Mouse (Mus musculus) liver, embryonic 11.5 days (tissue): ENCODE data around the gene Crip3. TPM values are rescaled to one million over a fixed set of nuclear protein-coding genes. Genes with fewer than 3 reads are reported as not detected.

ENCODE experiments used
- ATAC-seq: fragments of 200-750 bp; cut with Nextera tagmentation; replicated peaks from 2 replicates; pipeline ENCODE4 v1.8.0; 2017; ENCODE audit warnings: moderate number of reproducible peaks, mild to moderate bottlenecking, moderate TSS enrichment, moderate library complexity; ENCODE audit not compliant: low FRiP score
- DNase-seq: peaks from one replicate; pipeline ENCODE4 v3.0.0-alpha.2; 2017; ENCODE audit warnings: low spot score
- H3K27ac ChIP-seq: fragments of 300-500 bp; sonication (generic); 2 replicates; pipeline ENCODE4 v1.5.1; 2014; ENCODE audit warnings: mild to moderate bottlenecking, low read depth, low read length, control low read depth
- H3K27me3 ChIP-seq: fragments of 300-500 bp; sonication (generic); replicated peaks from 2 replicates; pipeline ENCODE4 v1.6.1; 2014; ENCODE audit warnings: low read length, mixed read lengths; ENCODE audit not compliant: control insufficient read depth, insufficient read depth
- H3K36me3 ChIP-seq: fragments of 300-500 bp; sonication (generic); 2 replicates; pipeline ENCODE4 v1.6.1; 2014; ENCODE audit warnings: mild to moderate bottlenecking, low read length, moderate library complexity, mixed read lengths; ENCODE audit not compliant: control insufficient read depth, insufficient read depth
- H3K4me1 ChIP-seq: fragments of 300-500 bp; sonication (generic); replicated peaks from 2 replicates; pipeline ENCODE4 v1.6.1; 2014; ENCODE audit warnings: low read length, mixed read lengths; ENCODE audit not compliant: control insufficient read depth, insufficient read depth
- H3K4me2 ChIP-seq: fragments of 300-500 bp; sonication (generic); 2 replicates; pipeline ENCODE4 v1.6.1; 2014; ENCODE audit warnings: mild to moderate bottlenecking, control low read depth, moderate library complexity
- H3K4me3 ChIP-seq: fragments of 300-500 bp; sonication (generic); 2 replicates; pipeline ENCODE4 v1.5.1; 2014; ENCODE audit warnings: low read depth, low read length, control low read depth
- H3K9ac ChIP-seq: fragments of 300-500 bp; sonication (generic); 2 replicates; pipeline ENCODE4 v1.6.1; 2014; ENCODE audit warnings: low read depth, low read length, control low read depth
- H3K9me3 ChIP-seq: fragments of 300-500 bp; sonication (generic); 2 replicates; pipeline ENCODE4 v1.6.1; 2016; ENCODE audit warnings: low read length, inconsistent platforms, mixed read lengths; ENCODE audit not compliant: control insufficient read depth
- WGBS: fragments of 180-500 bp; shearing (Covaris S2); extraction: QIAGEN DNeasy Blood & Tissue Kit; methylation state at CpG from one replicate; pipeline ENCODE4 v1.1.7; 2014; 5-methylcytosine and 5-hydroxymethylcytosine counted together
- polyA plus RNA-seq: library from polyadenylated mRNA; unstranded; fragments of >200 nt; fragmentation: Nextera tagmentation; extraction: Ambion mirVana; gene quantifications from 2 replicates; pipeline ENCODE4 v1.2.1, GENCODE M21; 2014

The Crip3 gene
- polyA plus RNA-seq, 1 experiment from 2014 or later: 0.38 TPM

GRCm38 (mm10) chr17:46419717-46420116 lies 9.0 kb upstream of the Crip3 start:
- ATAC-seq (no peak), DNase-seq (no peak)
- Histone ChIP-seq H3K4me1 (no peaks in the 10 kb centered on the region), H3K4me3 (no peak overlapping the region), H3K27me3 (no peaks in the 10 kb centered on the region), H3K4me2 (no peak overlapping the region), H3K9ac (no peak overlapping the region), H3K27ac (no peak overlapping the region), H3K9me3 (no peaks in the 10 kb centered on the region), H3K36me3 (no peaks in the 10 kb centered on the region)

- DNase-seq (no peak), ATAC-seq (no peak)
- Histone ChIP-seq H3K27ac (no peak overlapping the region), H3K27me3 (peaks cover 10% of the 10 kb centered on the region), H3K36me3 (no peaks in the 10 kb centered on the region), H3K9ac (no peak overlapping the region), H3K4me1 (no peaks in the 10 kb centered on the region; the same call in 1 of the 2 replicates), H3K4me2 (no peak overlapping the region), H3K9me3 (no peaks in the 10 kb centered on the region), H3K4me3 (no peak overlapping the region)
These were observed 2.2 kb upstream of the Crip3 start for GRCm38 (mm10) chr17:46426496-46426895.

GRCm38 (mm10) chr17:46433627-46434026 lies 4.9 kb downstream of the Crip3 start:
- H3K27me3 ChIP-seq: peaks cover 33% of the 10 kb centered on the region
- H3K4me1 ChIP-seq: no peaks in the 10 kb centered on the region; the same call in 1 of the 2 replicates
- WGBS: 7% methylated on average over 17 of the region's 17 CpGs
- no peak overlapping the region for H3K4me3 ChIP-seq
- H3K4me2 ChIP-seq: peak overlapping the region; percentile 51
- H3K36me3 ChIP-seq: no peaks in the 10 kb centered on the region
- ATAC-seq (peak; percentile 61; the same call in 1 of the 2 replicates), DNase-seq (no peak)
- H3K9me3 ChIP-seq: no peaks in the 10 kb centered on the region
- no peak overlapping the region for H3K9ac ChIP-seq
- H3K27ac ChIP-seq: no peak overlapping the region

- Histone ChIP-seq H3K36me3 (no peaks in the 10 kb centered on the region), H3K4me3 (no peak overlapping the region), H3K9ac (no peak overlapping the region), H3K27me3 (peaks cover 31% of the 10 kb centered on the region), H3K27ac (no peak overlapping the region), H3K9me3 (no peaks in the 10 kb centered on the region), H3K4me2 (no peak overlapping the region), H3K4me1 (no peaks in the 10 kb centered on the region)
- 28% methylated on average over 23 of the region's 23 CpGs for WGBS
- no peak for DNase-seq
- no peak for ATAC-seq
These were observed 8.1 kb downstream of the Crip3 start for GRCm38 (mm10) chr17:46436672-46437366.

- no peak within 1 kb of the TSS for H3K9ac ChIP-seq
- ATAC-seq: no peak
- H3K4me2 ChIP-seq: no peak within 1 kb of the TSS
- no peak for DNase-seq
- H3K27ac ChIP-seq: no peak within 1 kb of the TSS
- no peaks in the 10 kb centered on the region for H3K9me3 ChIP-seq
- H3K27me3 ChIP-seq: peaks cover 43% of the 10 kb centered on the region
- peaks cover 5% of the 10 kb centered on the region; the same call in 1 of the 2 replicates for H3K4me1 ChIP-seq
- no peaks in the 10 kb centered on the region for H3K36me3 ChIP-seq
- 83% methylated on average over 4 of the region's 4 CpGs for WGBS
- no peak within 1 kb of the TSS for H3K4me3 ChIP-seq
These were observed 9.7 kb downstream of the Crip3 start, which contains the start of gene Slc22a7 for GRCm38 (mm10) chr17:46438298-46438873. TSS of gene Slc22a7 (minus strand) at chr17:46438457.

GRCm38 (mm10) chr17:46439176-46439575 lies 10.4 kb downstream of the Crip3 start:
- H3K4me3 ChIP-seq: no peak overlapping the region
- no peaks in the 10 kb centered on the region for H3K36me3 ChIP-seq
- H3K9me3 ChIP-seq: no peaks in the 10 kb centered on the region
- H3K4me1 ChIP-seq: peaks cover 5% of the 10 kb centered on the region; the same call in 1 of the 2 replicates
- WGBS: 89% methylated on average over 10 of the region's 10 CpGs
- ATAC-seq (no peak), DNase-seq (no peak)
- H3K4me2 ChIP-seq: no peak overlapping the region
- H3K27me3 ChIP-seq: peaks cover 48% of the 10 kb centered on the region
- H3K27ac ChIP-seq: no peak overlapping the region
- no peak overlapping the region for H3K9ac ChIP-seq

- 6% methylated on average over 48 of the region's 50 CpGs for WGBS
- H3K4me3 ChIP-seq: peak overlapping the region; percentile 30
- DNase-seq: no peak
These were observed 16.3 kb downstream of the Crip3 start for GRCm38 (mm10) chr17:46444839-46445579.

GRCm38 (mm10) chr17:46446264-46446663 lies 17.5 kb downstream of the Crip3 start:
- ATAC-seq (no peak), DNase-seq (no peak)
- Histone ChIP-seq H3K9me3 (no peaks in the 10 kb centered on the region), H3K27ac (no peak overlapping the region), H3K4me2 (no peak overlapping the region), H3K4me1 (peaks cover 5% of the 10 kb centered on the region; the same call in 1 of the 2 replicates), H3K4me3 (no peak overlapping the region), H3K36me3 (no peaks in the 10 kb centered on the region), H3K9ac (no peak overlapping the region), H3K27me3 (peaks cover 62% of the 10 kb centered on the region)
- WGBS: 86% methylated on average over 16 of the region's 16 CpGs

More at GRCm38 (mm10) chr17:46444839-46445579, 16.3 kb downstream of the Crip3 start:
- Histone ChIP-seq H3K4me2 (peak overlapping the region; percentile 58), H3K9ac (no peak overlapping the region), H3K36me3 (no peaks in the 10 kb centered on the region), H3K9me3 (no peaks in the 10 kb centered on the region), H3K27ac (no peak overlapping the region), H3K4me1 (peaks cover 5% of the 10 kb centered on the region; the same call in 1 of the 2 replicates), H3K27me3 (peaks cover 63% of the 10 kb centered on the region)
- ATAC-seq: no peak
